Mouse (Mus musculus) heart, postnatal 10 days (tissue): ENCODE measurements around the gene Sys1. TPM values are rescaled to one million over a fixed set of nuclear protein-coding genes. Genes with fewer than 3 reads are reported as not detected.

Experiments
- DNase-seq, 2 experiments: peaks; one replicate each; pipeline ENCODE4 v3.0.0; 2021
- intact Hi-C: fragments of 180-260 bp; cut with DNase I; formaldehyde crosslinking; loops from one replicate; pipeline ENCODE4 v1.15.1; 2025
- total RNA-seq, 2 experiments: library from RNA; stranded (reverse); gene quantifications; 2 replicates each; pipeline ENCODE4 v1.2.3; 2021

The Sys1 gene
- total RNA-seq, 2 experiments from 2014 or later: 21.3 to 25.1 TPM

- DNase-seq: no peak
- intact Hi-C loops: no loop called here
These were observed 37.4 kb downstream of the Sys1 start for GRCm38 (mm10) chr2:164494126-164494525.

- no peak for DNase-seq
- intact Hi-C loops: loop anchor here (5.0 kb wide), 1 partner anchor 34 kb away; the partner anchor contains the start of gene Gm20458
These were observed 39.6 kb downstream of the Sys1 start for GRCm38 (mm10) chr2:164496331-164496730.

GRCm38 (mm10) chr2:164496847-164497690 lies 40.3 kb downstream of the Sys1 start, which contains the start of gene Pigt:
Gene Pigt, plus strand, starts transcription at chr2:164497520.
- intact Hi-C loops: loop anchor here (5.0 kb wide), 1 partner anchor 35 kb away; the partner anchor contains the start of gene Gm20458
- peak; percentile 92 to 93 for DNase-seq

GRCm38 (mm10) chr2:164497691-164498268 lies 41.0 kb downstream of the Sys1 start:
- intact Hi-C loops: loop anchor here (5.0 kb wide), 1 partner anchor 35 kb away; the partner anchor contains the start of gene Gm20458
- no peak for DNase-seq

- intact Hi-C loops: loop anchor here (5.0 kb wide), 1 partner anchor 37 kb away; the partner anchor contains the start of gene Gm20458
- no peak for DNase-seq
These were observed 42.6 kb downstream of the Sys1 start for GRCm38 (mm10) chr2:164499317-164499716.

- DNase-seq: no peak
These were observed 43.7 kb downstream of the Sys1 start for GRCm38 (mm10) chr2:164500511-164500910.

GRCm38 (mm10) chr2:164504919-164505318 lies 48.2 kb downstream of the Sys1 start:
- intact Hi-C loops: no loop called here
- DNase-seq: no peak

More at GRCm38 (mm10) chr2:164500511-164500910, 43.7 kb downstream of the Sys1 start:
- intact Hi-C loops: no loop called here

GRCm38 (mm10) chr2:164505619-164506347 lies 49.0 kb downstream of the Sys1 start:
- no peak for DNase-seq
- intact Hi-C loops: no loop called here

- no peak for DNase-seq
- intact Hi-C loops: no loop called here
These were observed 51.0 kb downstream of the Sys1 start for GRCm38 (mm10) chr2:164507811-164508210.

GRCm38 (mm10) chr2:164510621-164511190 lies 53.9 kb downstream of the Sys1 start:
- DNase-seq: no peak
- intact Hi-C loops: no loop called here

GRCm38 (mm10) chr2:164512121-164512909 lies 55.6 kb downstream of the Sys1 start:
- intact Hi-C loops: no loop called here
- no peak for DNase-seq

GRCm38 (mm10) chr2:164513389-164513788 lies 56.6 kb downstream of the Sys1 start:
- peak; percentile 57 to 64 for DNase-seq
- intact Hi-C loops: no loop called here

- DNase-seq: no peak
- intact Hi-C loops: no loop called here
These were observed 58.2 kb downstream of the Sys1 start for GRCm38 (mm10) chr2:164514916-164515315.

- no peak for DNase-seq
- intact Hi-C loops: no loop called here
These were observed 59.1 kb downstream of the Sys1 start for GRCm38 (mm10) chr2:164515897-164516296.

- DNase-seq: no peak
- intact Hi-C loops: no loop called here
These were observed 59.8 kb downstream of the Sys1 start for GRCm38 (mm10) chr2:164516592-164516991.

- peak; percentile 64 to 70 for DNase-seq
- intact Hi-C loops: loop anchor here (2.0 kb wide), 1 partner anchor 47 kb away; no protein-coding TSS in a partner anchor
These were observed 60.9 kb downstream of the Sys1 start for GRCm38 (mm10) chr2:164517485-164518221.

GRCm38 (mm10) chr2:164518266-164519170 lies 61.8 kb downstream of the Sys1 start:
- intact Hi-C loops: loop anchor here (2.0 kb wide), 1 partner anchor 48 kb away; no protein-coding TSS in a partner anchor
- no peak for DNase-seq

GRCm38 (mm10) chr2:164519171-164519526 lies 62.4 kb downstream of the Sys1 start:
- intact Hi-C loops: loop anchor here (2.0 kb wide), 1 partner anchor 48 kb away; no protein-coding TSS in a partner anchor

More at GRCm38 (mm10) chr2:164519171-164519526, 62.4 kb downstream of the Sys1 start:
- no peak for DNase-seq
